Comparison of ENCODE assay signal across 8 mouse cellular contexts in the genomic region with DNA sequence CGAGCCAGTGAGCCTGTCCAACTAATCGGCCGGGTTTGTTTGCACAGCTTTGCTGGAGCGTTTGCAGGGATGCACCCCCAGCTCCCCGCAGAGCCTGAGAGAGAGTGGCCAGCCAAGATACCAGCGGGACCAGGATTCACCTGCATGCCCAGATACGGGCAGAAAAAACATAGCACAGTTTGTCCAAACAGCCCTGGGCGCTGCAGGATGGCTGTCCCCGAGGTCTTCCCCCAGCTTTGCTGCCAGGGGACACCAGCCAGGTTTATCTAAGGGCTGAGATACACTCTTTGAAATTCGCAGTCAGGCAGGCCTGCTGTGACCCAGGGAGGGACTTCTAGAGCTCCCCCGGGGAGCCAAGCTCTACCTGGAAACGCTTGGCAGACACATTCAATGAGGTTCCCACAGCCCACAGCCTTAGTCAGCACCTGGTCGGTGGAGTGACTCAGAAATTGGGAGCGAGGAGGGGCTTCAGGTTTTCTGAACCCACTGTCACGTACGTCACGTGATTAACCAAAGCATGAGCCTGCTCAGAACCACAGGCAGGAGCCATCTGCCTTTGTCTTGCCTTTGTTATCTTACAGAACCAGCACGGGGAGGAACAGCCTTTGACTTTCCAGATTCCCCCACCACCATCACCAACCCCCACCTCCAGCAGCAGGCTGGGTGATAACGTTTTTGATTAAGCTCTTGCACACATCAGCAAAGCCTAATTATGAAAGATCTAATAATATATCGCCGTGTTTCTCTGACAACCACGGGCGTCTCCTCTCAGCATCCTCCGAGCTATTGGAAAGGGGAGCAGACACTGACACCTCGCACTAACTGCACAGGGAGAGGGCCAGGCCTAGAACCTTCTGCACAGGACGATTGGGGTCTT.
DNase-seq lines count a peak whose midpoint lies in the region; ATAC-seq lines count a peak whose summit lies in the region.

No protein-coding gene starts in this region.

- H3K4me2 ChIP-seq in forebrain, embryonic 15.5 days (replicated peaks), result peak overlapping the region; percentile 34
- H3K4me2 ChIP-seq in midbrain, embryonic 14.5 days (ENCODE audit: low read length), result peak overlapping the region; percentile 45

- H3K4me1 ChIP-seq in forebrain, embryonic 15.5 days, result peaks cover 50% of the 10 kb centered on the region
- H3K4me1 ChIP-seq in hindbrain, embryonic 10.5 days (replicated peaks), result peaks cover 71% of the 10 kb centered on the region
- H3K4me1 ChIP-seq in midbrain, embryonic 14.5 days (ENCODE audit: control insufficient read depth, insufficient read depth, low read length), result peaks cover 32% of the 10 kb centered on the region

- intact Hi-C loops in left cerebral cortex, postnatal 4 days (cut with DNase I), result no loop called here

- H3K27ac ChIP-seq in forebrain, embryonic 15.5 days (replicated peaks), result peak overlapping the region; percentile 74
- H3K27ac ChIP-seq in hindbrain, embryonic 10.5 days, result peak overlapping the region; percentile 86
- H3K27ac ChIP-seq in midbrain, embryonic 14.5 days (replicated peaks; ENCODE audit: low read depth, low read length), result peak overlapping the region; percentile 73

- H3K9me3 ChIP-seq in forebrain, embryonic 15.5 days, result no peaks in the 10 kb centered on the region
- no peaks in the 10 kb centered on the region for H3K9me3 ChIP-seq in hindbrain, embryonic 10.5 days
- no peaks in the 10 kb centered on the region for H3K9me3 ChIP-seq in midbrain, embryonic 14.5 days (ENCODE audit: control insufficient read depth, low read length)

- H3K9ac ChIP-seq in forebrain, embryonic 15.5 days (replicated peaks), result peak overlapping the region; percentile 29
- peak overlapping the region; percentile 39 for H3K9ac ChIP-seq in midbrain, embryonic 14.5 days (replicated peaks; ENCODE audit: low read length)

- peak; percentile 39 for DNase-seq in adrenal gland, postnatal 14 days
- DNase-seq in adrenal gland, adult 2 months, result no peak
- peak; percentile 90 for DNase-seq in cerebellum, adult 11 months
- DNase-seq in hindbrain, embryonic 10.5 days (ENCODE audit: low spot score), result peak; percentile 56
- peak; percentile 82 for DNase-seq in left cerebral cortex, postnatal 4 days
- peak; percentile 76 for DNase-seq in midbrain, embryonic 14.5 days
- no peak for DNase-seq in natural killer cell, adult 2 months (ENCODE audit: low spot score in 2 of 2)

- WGBS in forebrain, embryonic 15.5 days, result 5% methylated on average over 26 of the region's 26 CpGs
- 4% methylated on average over 26 of the region's 26 CpGs for WGBS in hindbrain, embryonic 10.5 days
- 4% methylated on average over 26 of the region's 26 CpGs for WGBS in midbrain, embryonic 14.5 days

- no peaks in the 10 kb centered on the region for H3K36me3 ChIP-seq in forebrain, embryonic 15.5 days
- no peaks in the 10 kb centered on the region for H3K36me3 ChIP-seq in hindbrain, embryonic 10.5 days
- no peaks in the 10 kb centered on the region for H3K36me3 ChIP-seq in midbrain, embryonic 14.5 days (ENCODE audit: control insufficient read depth, insufficient read depth, low read length)

- 0 out of 2 replicates have a peak overlapping the region, but pooled peaks have one; percentile 4 for H3K4me3 ChIP-seq in forebrain, embryonic 15.5 days
- H3K4me3 ChIP-seq in hindbrain, embryonic 10.5 days, result peak overlapping the region; percentile 38
- peak overlapping the region; percentile 4; the same call in 1 of the 2 replicates for H3K4me3 ChIP-seq in midbrain, embryonic 14.5 days (replicated peaks; ENCODE audit: low read depth, low read length)

- no peaks in the 10 kb centered on the region for H3K27me3 ChIP-seq in forebrain, embryonic 15.5 days
- H3K27me3 ChIP-seq in hindbrain, embryonic 10.5 days (ENCODE audit: insufficient read depth, poor library complexity, severe bottlenecking), result peaks cover 27% of the 10 kb centered on the region
- peaks cover 3% of the 10 kb centered on the region; the same call in 1 of the 2 replicates for H3K27me3 ChIP-seq in midbrain, embryonic 14.5 days (ENCODE audit: control insufficient read depth, insufficient read depth, low read length)

- ATAC-seq in forebrain, embryonic 15.5 days (replicated peaks), result peak; percentile 66
- ATAC-seq in midbrain, embryonic 14.5 days (ENCODE audit: low FRiP score, low TSS enrichment), result peak; percentile 76

Comparison
In these comparisons a context has a peak if more than half of its experiments do, and no peak if none do; other contexts are left out.
1. DNase-seq: peak in adrenal gland, postnatal 14 days (single experiment), cerebellum, adult 11 months (single experiment), hindbrain, embryonic 10.5 days (single experiment), left cerebral cortex, postnatal 4 days (single experiment) and midbrain, embryonic 14.5 days (single experiment); none in adrenal gland, adult 2 months (single experiment) and natural killer cell, adult 2 months (0 of 2).
2. Peak in every context shown above with its lines, with median percentiles within 50 percentile points of each other: H3K27ac ChIP-seq and H3K4me3 ChIP-seq.